Mouse (Mus musculus) heart, embryonic 14.5 days (tissue): ENCODE data around the gene Gpx4. TPM values are rescaled to one million over a fixed set of nuclear protein-coding genes. Genes with fewer than 3 reads are reported as not detected.

Experiments
- ATAC-seq: fragments of 200-750 bp; cut with Nextera tagmentation; 2 replicates; pipeline ENCODE4 v1.8.0; 2017; ENCODE audit warnings: low read depth, moderate TSS enrichment; ENCODE audit not compliant: insufficient number of reproducible peaks, insufficient read depth, low FRiP score
- H3K27ac ChIP-seq, 2 experiments: fragments of 200-500 bp in 1 of 2; fragments of 300-500 bp in 1 of 2; sonication (generic) in 1 of 2; replicated peaks in 1 of 2; 2 replicates each; pipeline ENCODE4 v1.5.1; 2012 to 2014; ENCODE audit warnings: low read depth in 2 of 2, low read length in 2 of 2, control low read depth in 1 of 2, mild to moderate bottlenecking in 1 of 2, mixed read lengths in 1 of 2; ENCODE audit not compliant: control insufficient read depth in 1 of 2, insufficient read depth in 1 of 2
- H3K27me3 ChIP-seq: fragments of 300-500 bp; sonication (generic); 2 replicates; pipeline ENCODE4 v1.6.1; 2014; ENCODE audit warnings: mild to moderate bottlenecking, low read length, control low read depth; ENCODE audit not compliant: control insufficient read depth, insufficient read depth
- H3K36me3 ChIP-seq: fragments of 300-500 bp; sonication (generic); 2 replicates; pipeline ENCODE4 v1.6.1; 2014; ENCODE audit warnings: mild to moderate bottlenecking, control low read depth, low read length, mixed read lengths; ENCODE audit not compliant: control insufficient read depth, insufficient read depth
- H3K4me1 ChIP-seq, 2 experiments: fragments of 200-500 bp in 1 of 2; fragments of 300-500 bp in 1 of 2; sonication (generic) in 1 of 2; 2 replicates each; pipeline ENCODE4 v1.6.1; 2012 to 2014; ENCODE audit warnings: low read length in 2 of 2, control low read depth in 1 of 2, mixed read lengths in 1 of 2; ENCODE audit not compliant: control insufficient read depth in 2 of 2, insufficient read depth in 2 of 2
- H3K4me2 ChIP-seq: fragments of 300-500 bp; sonication (generic); 2 replicates; pipeline ENCODE4 v1.6.1; 2014; ENCODE audit warnings: mild to moderate bottlenecking, low read length
- H3K4me3 ChIP-seq, 2 experiments: fragments of 200-500 bp in 1 of 2; fragments of 300-500 bp in 1 of 2; sonication (generic) in 1 of 2; 2 replicates each; pipeline ENCODE4 v1.5.1; 2012 to 2014; ENCODE audit warnings: low read length in 2 of 2, mild to moderate bottlenecking in 2 of 2, control low read depth in 1 of 2, low read depth in 1 of 2, moderate library complexity in 1 of 2; ENCODE audit not compliant: control insufficient read depth in 1 of 2, insufficient read depth in 1 of 2
- H3K9ac ChIP-seq: fragments of 300-500 bp; sonication (generic); 2 replicates; pipeline ENCODE4 v1.6.1; 2014; ENCODE audit warnings: mild to moderate bottlenecking, low read length
- H3K9me3 ChIP-seq: fragments of 300-500 bp; sonication (generic); 2 replicates; pipeline ENCODE4 v1.6.1; 2016; ENCODE audit warnings: low read length, control low read depth; ENCODE audit not compliant: control insufficient read depth
- whole genome bisulfite sequencing: fragments of 180-500 bp; shearing (Covaris S2); extraction: QIAGEN DNeasy Blood & Tissue Kit; methylation state at CpG from one replicate; pipeline ENCODE4 v1.1.7; 2014; 5-methylcytosine and 5-hydroxymethylcytosine counted together
- polyA plus RNA-seq: library from polyadenylated mRNA; unstranded; fragments of >200 nt; fragmentation: Nextera tagmentation; extraction: Ambion mirVana; gene quantifications from 2 replicates; pipeline ENCODE4 v1.2.1, GENCODE M21; 2014

The Gpx4 gene
- polyA plus RNA-seq, 1 experiment from 2014 or later: 757 TPM

DNA sequence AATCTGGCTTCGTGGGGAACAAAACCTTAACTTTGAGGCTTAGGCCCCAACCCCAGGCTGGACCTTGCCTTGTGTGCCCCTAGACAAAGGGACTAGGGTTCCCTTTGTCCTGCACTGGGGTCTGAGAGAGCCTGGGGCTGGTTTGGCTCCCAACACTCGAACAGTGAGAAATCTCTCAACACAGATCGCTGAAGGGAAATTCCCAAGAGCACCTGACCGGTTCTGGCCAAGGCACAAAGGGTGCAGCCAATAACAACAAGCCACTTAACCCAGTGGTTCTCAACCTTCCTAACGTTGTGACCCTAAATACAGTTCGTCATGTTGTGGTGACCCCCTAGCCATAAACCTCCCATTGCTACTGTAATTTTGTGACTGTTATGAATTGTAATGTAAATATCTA, 3.3 kb downstream of the Gpx4 start:
- Histone ChIP-seq H3K27me3 (no peaks in the 10 kb centered on the region), H3K4me1 (peaks cover 25 to 55% of the 10 kb centered on the region in 2 experiments), H3K9ac (peak overlapping the region; percentile 31), H3K36me3 (peaks cover 3% of the 10 kb centered on the region; the same call in 1 of the 2 replicates), H3K9me3 (no peaks in the 10 kb centered on the region), H3K4me3 (no peak overlapping the region), H3K27ac (peak overlapping the region in 1 of 2 experiments; percentile 79; a peak in 1 of 4 replicates), H3K4me2 (no peak overlapping the region)
- 36% methylated on average over 6 of the region's 6 CpGs for WGBS
- ATAC-seq: no peak

DNA sequence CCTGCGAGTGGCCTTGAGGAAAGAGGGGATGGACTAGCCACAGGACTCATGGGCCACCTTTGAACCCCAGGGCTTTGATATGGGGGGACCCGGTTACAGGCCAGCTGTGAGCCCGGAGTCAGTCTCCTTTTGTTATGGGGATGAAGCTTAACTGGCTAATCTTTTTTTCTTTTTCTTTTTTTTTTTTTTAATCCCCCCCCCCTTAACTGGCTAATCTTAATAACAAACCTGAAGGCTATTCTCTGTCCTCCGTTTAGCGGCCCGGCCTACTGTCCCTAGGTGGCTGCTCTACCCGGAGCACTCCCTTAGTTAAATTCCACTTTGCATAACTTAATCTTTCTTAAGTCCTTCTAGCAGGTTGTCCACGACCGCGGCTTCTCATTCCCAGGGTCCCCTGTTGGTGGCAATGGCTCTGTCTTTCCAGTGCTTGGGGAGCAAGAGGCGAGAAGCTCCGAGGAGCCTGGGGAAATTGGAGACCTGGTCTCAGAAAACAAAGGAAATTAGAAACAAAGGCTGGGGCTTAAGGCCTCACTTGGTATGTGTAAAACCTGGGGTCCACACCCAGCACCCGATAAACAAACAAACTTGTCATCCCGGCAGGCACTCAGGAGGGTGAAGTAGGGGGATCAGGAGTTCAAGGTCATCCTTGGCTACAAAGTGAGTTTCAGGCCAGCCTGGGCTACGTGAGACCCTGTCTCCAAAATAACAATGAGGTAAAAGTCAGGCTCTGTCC, 4.1 kb downstream of the Gpx4 start:
- Histone ChIP-seq H3K27me3 (no peaks in the 10 kb centered on the region), H3K4me1 (peaks cover 28 to 62% of the 10 kb centered on the region in 2 experiments), H3K9me3 (no peaks in the 10 kb centered on the region), H3K27ac (peak overlapping the region; percentile 48 to 79; a peak in 3 of 4 replicates), H3K9ac (no peak overlapping the region; the same call in none of the 2 replicates), H3K4me3 (no peak overlapping the region), H3K36me3 (peaks cover 12% of the 10 kb centered on the region), H3K4me2 (no peak overlapping the region)
- WGBS: 46% methylated on average over 15 of the region's 15 CpGs
- no peak for ATAC-seq

DNA sequence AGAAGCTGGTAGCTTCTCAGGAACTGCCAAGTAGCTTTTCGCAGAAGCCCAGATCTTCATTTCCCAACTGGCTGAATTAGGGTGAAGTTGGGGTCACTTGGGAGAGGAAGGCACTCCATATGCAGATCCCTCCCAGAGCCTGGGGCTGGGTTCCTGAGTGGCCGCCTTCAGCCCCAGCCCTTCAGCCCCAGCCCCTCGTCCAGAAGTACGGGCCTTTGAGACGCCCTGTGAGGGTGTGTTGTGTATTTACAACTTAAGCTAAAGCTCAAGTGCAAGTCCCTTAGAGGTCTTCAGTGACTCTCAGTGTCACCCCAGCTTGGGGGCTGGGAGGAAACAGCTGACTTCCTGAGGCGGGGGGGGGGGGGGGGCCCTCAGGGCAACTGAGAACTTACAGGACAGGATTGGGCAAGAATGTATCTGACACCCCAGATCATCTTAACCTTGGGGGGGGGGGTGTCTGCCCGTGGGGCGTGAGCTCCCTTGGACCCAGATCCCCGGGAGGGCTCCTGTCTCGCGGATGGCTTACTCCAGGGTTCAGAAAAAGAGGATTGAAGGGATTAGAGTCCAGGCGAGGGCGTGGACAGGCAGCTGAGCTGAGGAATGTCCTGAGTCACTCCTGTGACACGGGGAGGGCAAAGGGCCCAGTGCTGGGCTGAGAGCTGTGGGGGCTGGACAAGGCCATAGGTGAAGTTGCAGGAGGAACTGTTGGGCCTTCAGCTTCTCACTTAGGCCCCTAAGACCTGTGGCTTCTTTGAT, 4.8 kb downstream of the Gpx4 start:
- H3K36me3 ChIP-seq: peaks cover 19% of the 10 kb centered on the region
- no peak for ATAC-seq
- no peaks in the 10 kb centered on the region for H3K27me3 ChIP-seq
- no peaks in the 10 kb centered on the region for H3K9me3 ChIP-seq
- H3K4me2 ChIP-seq: no peak overlapping the region
- H3K27ac ChIP-seq: peak overlapping the region; percentile 48 to 79
- peaks cover 28 to 62% of the 10 kb centered on the region in 2 experiments for H3K4me1 ChIP-seq
- peak overlapping the region; percentile 35; the same call in 1 of the 2 replicates for H3K9ac ChIP-seq
- WGBS: 23% methylated on average over 14 of the region's 14 CpGs
- H3K4me3 ChIP-seq: no peak overlapping the region

DNA sequence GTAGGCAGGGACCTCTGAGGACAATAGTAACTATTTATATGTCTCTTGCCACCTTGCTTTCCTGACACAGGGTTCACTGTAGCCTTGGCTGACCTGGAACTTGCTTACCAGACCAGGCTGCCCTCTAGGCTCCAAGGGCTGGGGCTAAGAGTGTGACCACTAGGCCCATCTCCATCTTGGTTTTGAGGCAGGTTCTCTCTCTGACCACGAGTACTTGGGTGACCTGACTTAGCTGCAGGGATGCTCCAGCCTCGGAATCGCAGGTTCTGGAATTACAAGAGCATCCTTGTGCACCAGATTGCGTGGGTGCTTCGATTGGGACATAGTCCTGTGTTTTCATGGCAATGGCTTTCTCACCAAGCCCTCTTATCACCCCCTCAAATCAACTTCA, 5.4 kb downstream of the Gpx4 start:
- H3K4me3 ChIP-seq: no peak overlapping the region
- no peaks in the 10 kb centered on the region for H3K27me3 ChIP-seq
- H3K36me3 ChIP-seq: peaks cover 25% of the 10 kb centered on the region
- H3K4me1 ChIP-seq: peaks cover 28 to 62% of the 10 kb centered on the region in 2 experiments
- peak overlapping the region; percentile 35; the same call in 1 of the 2 replicates for H3K9ac ChIP-seq
- no peak for ATAC-seq
- H3K27ac ChIP-seq: peak overlapping the region; percentile 6 to 79
- 85% methylated on average over 5 of the region's 5 CpGs for WGBS
- peak overlapping the region; percentile 57; the same call in 1 of the 2 replicates for H3K4me2 ChIP-seq
- H3K9me3 ChIP-seq: no peaks in the 10 kb centered on the region

DNA sequence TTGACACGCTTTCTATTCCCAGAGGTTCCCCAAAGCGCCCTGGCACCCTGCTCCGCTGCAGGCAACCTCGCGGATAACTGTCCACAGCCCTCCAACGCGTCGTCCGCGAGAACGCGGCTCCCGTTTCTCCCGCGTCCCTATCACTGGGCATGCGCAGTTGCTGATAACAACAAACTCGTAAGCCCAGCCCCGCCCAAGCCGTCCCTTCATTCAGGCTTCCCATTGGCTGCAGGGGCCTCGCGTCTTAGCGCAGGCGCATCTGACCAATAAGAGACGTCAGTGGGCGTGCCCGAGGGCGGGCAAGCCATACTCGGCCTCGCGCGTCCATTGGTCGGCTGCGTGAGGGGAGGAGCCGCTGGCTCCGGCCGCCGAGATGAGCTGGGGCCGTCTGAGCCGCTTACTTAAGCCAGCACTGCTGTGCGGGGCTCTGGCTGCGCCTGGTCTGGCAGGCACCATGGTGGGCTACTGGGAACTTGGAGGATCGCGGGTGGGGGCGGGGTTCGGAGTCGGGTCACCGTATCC, 6.4 kb downstream of the Gpx4 start:
- H3K36me3 ChIP-seq: peaks cover 34% of the 10 kb centered on the region
- no peaks in the 10 kb centered on the region for H3K9me3 ChIP-seq
- H3K27me3 ChIP-seq: no peaks in the 10 kb centered on the region
- peaks cover 24 to 52% of the 10 kb centered on the region in 2 experiments for H3K4me1 ChIP-seq
- peak overlapping the region; percentile 92 to 99 for H3K27ac ChIP-seq
- peak; percentile 91 for ATAC-seq
- peak overlapping the region; percentile 97 for H3K9ac ChIP-seq
- H3K4me3 ChIP-seq: peak overlapping the region; percentile 83 to 88
- peak overlapping the region; percentile 88 for H3K4me2 ChIP-seq
- WGBS: under 1% methylated on average over 47 of the region's 47 CpGs

DNA sequence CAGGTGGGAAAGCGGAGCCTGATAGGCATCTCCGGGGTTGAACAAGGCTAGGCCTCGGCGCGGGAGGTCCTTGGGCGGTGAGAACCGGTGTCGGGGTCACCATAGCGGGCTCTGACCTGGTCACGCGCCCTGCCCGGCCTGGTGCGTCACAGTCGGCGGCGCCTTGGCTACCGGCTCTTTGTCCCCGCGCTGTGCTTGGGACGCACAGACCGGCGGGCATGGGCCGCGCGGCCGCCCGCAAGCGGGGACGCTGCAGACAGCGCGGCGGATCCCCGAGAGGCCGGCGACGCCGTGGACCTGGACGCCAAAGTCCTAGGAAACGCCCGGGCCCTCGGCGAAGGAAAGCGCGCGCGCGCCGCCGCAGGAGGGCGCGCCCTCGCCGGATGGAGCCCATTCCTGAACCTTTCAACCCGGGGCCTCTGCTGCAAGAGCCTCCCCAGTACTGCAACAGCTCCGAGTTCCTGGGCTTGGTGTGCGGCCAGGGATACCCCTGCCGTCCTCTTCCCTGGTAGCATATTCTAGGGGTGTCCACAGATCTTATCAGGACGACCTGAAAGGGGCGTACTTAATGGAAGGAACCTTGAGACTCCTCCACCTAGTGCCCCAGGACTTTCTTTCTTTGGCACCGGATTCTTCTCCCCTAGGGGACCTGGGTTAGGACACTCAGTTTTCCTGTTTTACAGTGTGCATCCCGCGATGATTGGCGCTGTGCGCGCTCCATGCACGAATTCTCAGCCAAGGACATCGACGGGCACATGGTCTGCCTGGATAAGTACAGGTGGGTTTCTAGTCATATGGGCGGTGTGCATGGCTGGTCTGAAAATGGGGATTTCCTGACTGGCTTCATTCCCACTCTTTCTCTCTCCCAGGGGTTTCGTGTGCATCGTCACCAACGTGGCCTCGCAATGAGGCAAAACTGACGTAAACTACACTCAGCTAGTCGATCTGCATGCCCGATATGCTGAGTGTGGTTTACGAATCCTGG, 7.2 kb downstream of the Gpx4 start:
- Histone ChIP-seq H3K9me3 (no peaks in the 10 kb centered on the region), H3K36me3 (peaks cover 42% of the 10 kb centered on the region), H3K27ac (peak overlapping the region; percentile 92 to 99), H3K4me2 (peak overlapping the region; percentile 88), H3K4me3 (peak overlapping the region; percentile 83 to 88), H3K4me1 (peaks cover 20 to 44% of the 10 kb centered on the region in 2 experiments), H3K27me3 (no peaks in the 10 kb centered on the region), H3K9ac (peak overlapping the region; percentile 97)
- peak; percentile 47 for ATAC-seq
- under 1% methylated on average over 77 of the region's 77 CpGs for WGBS
